Mouse (Mus musculus) cortical plate, adult 2 months (tissue): ENCODE data around the gene Smim20.

ENCODE experiments used
- CTCF ChIP-seq: fragments of 200-500 bp; IDR thresholded peaks from 2 replicates; pipeline ENCODE4 v1.5.1; 2011; ENCODE audit warnings: mild to moderate bottlenecking, control low read depth, low read length; ENCODE audit not compliant: insufficient read depth; ENCODE audit errors: extremely low read depth
- POLR2A ChIP-seq: fragments of 200-500 bp; IDR thresholded peaks from 2 replicates; pipeline ENCODE4 v1.6.1; 2011; ENCODE audit warnings: mild to moderate bottlenecking, low read length, control low read depth; ENCODE audit not compliant: insufficient read depth; ENCODE audit errors: extremely low read depth

GRCm38 (mm10) chr5:53230560-53230959, 36.3 kb upstream of the Smim20 start:
- TF ChIP-seq CTCF (no peak), POLR2A (no peak)
